ENCODE assay signal across 10 mouse cellular contexts in genomic region chr4:57670813-57671469, GRCm38 (mm10). TPM values are rescaled to one million over a fixed set of nuclear protein-coding genes. Genes with fewer than 3 reads are reported as not detected.
DNase-seq lines count a peak whose midpoint lies in the region; ATAC-seq and TF ChIP-seq lines count a peak whose summit lies in the region.
"Had no signal": no experiment of that assay in that cellular context is flagged by ENCODE, and none has a peak within 500 bp of the region (broad histone marks: within the 10 kb centered on the region; RNA-seq: fewer than 3 reads in every experiment).

No protein-coding gene starts in this region.

- TF ChIP-seq CTCF in heart, adult 2 months (IDR thresholded peaks at IDR 0.05) = peak; percentile 94

- intact Hi-C loops in heart, adult 2 months (cut with DNase I) = loop anchor here (1.0 to 5.0 kb wide), 3 partner anchors 51 to 412 kb away; no protein-coding TSS in a partner anchor

- H3K79me2 ChIP-seq in heart, adult 2 months (replicated peaks; ENCODE audit: control insufficient read depth, insufficient read depth, low read length) = no peaks in the 10 kb centered on the region

- H3K4me2 ChIP-seq in hindbrain, embryonic 14.5 days (replicated peaks) = no peak overlapping the region
- H3K4me2 ChIP-seq in hindbrain, embryonic 12.5 days (replicated peaks) = no peak overlapping the region

- TF ChIP-seq POLR2A in heart, adult 2 months (IDR thresholded peaks at IDR 0.05; ENCODE audit: insufficient read depth, low read depth, low read length) = no peak

- in situ Hi-C loops in ES-E14 (cut with MboI; ENCODE audit: low sequenced_read_pairs in 2 of 2, unreplicated experiment in 2 of 2) = loop anchor here in 1 of 2 experiments (25.0 kb wide), 2 partner anchors 216 to 416 kb away; no protein-coding TSS in a partner anchor

- peak; percentile 40 for DNase-seq in hindbrain, embryonic 14.5 days (ENCODE audit: low spot score)
- DNase-seq in ES-E14 (ENCODE audit: low read depth, low spot score) = no peak
- DNase-seq in heart, adult 2 months = peak; percentile 66 to 82
- DNase-seq in limb, embryonic 10.5 days (ENCODE audit: low spot score) = peak; percentile 47
- no peak for DNase-seq in spleen, postnatal 36 days (ENCODE audit: low spot score in 2 of 2)
- no peak for DNase-seq in frontal cortex, postnatal 10 days (ENCODE audit: low spot score in 2 of 2)
- DNase-seq: right cerebral cortex, postnatal 25 days had no signal

- no peaks in the 10 kb centered on the region; the same call in 1 of the 2 replicates for H3K4me1 ChIP-seq in hindbrain, embryonic 14.5 days (replicated peaks; ENCODE audit: control insufficient read depth, insufficient read depth, low read length)
- H3K4me1 ChIP-seq in hindbrain, embryonic 12.5 days = peaks cover 10% of the 10 kb centered on the region
- H3K4me1 ChIP-seq in ES-E14 (ENCODE audit: control insufficient read depth in 2 of 2, insufficient read depth in 2 of 2, low read length in 2 of 2, poor library complexity in 1 of 2) = peaks cover 0 to 5% of the 10 kb centered on the region in 2 experiments; a peak in 2 of 4 replicates
- H3K4me1 ChIP-seq in heart, adult 2 months (ENCODE audit: control insufficient read depth, insufficient read depth, low read length) = peaks cover 27% of the 10 kb centered on the region
- peaks cover 38% of the 10 kb centered on the region for H3K4me1 ChIP-seq in limb, embryonic 10.5 days

- H3K9ac ChIP-seq in hindbrain, embryonic 14.5 days = no peak overlapping the region
- no peak overlapping the region for H3K9ac ChIP-seq in hindbrain, embryonic 12.5 days
- H3K9ac ChIP-seq in ES-E14 (ENCODE audit: insufficient read depth, low read depth, low read length, poor library complexity, severe bottlenecking) = no peak overlapping the region
- 0 out of 2 replicates have a peak overlapping the region, but pooled peaks have one; percentile 32 for H3K9ac ChIP-seq in heart, adult 2 months (ENCODE audit: low read depth, low read length)
- H3K9ac ChIP-seq: liver, embryonic 14.5 days had no signal

- H3K27me3 ChIP-seq in hindbrain, embryonic 14.5 days (ENCODE audit: control insufficient read depth, insufficient read depth, low read length) = no peaks in the 10 kb centered on the region
- H3K27me3 ChIP-seq in hindbrain, embryonic 12.5 days = no peaks in the 10 kb centered on the region
- H3K27me3 ChIP-seq in heart, adult 2 months (ENCODE audit: control insufficient read depth, insufficient read depth, low read length) = no peaks in the 10 kb centered on the region
- no peaks in the 10 kb centered on the region for H3K27me3 ChIP-seq in limb, embryonic 10.5 days (ENCODE audit: low read depth, poor library complexity, severe bottlenecking)

- no peak for ATAC-seq in hindbrain, embryonic 14.5 days (ENCODE audit: low FRiP score)
- no peak for ATAC-seq in hindbrain, embryonic 12.5 days (ENCODE audit: low FRiP score)
- no peak for ATAC-seq in CD4-positive, CD25-positive, alpha-beta regulatory T cell, adult 4 months

- WGBS in hindbrain, embryonic 14.5 days = 75% methylated on average over 7 of the region's 7 CpGs
- 70% methylated on average over 7 of the region's 7 CpGs for WGBS in hindbrain, embryonic 12.5 days
- 21% methylated on average over 7 of the region's 7 CpGs for WGBS in heart, adult 2 months
- WGBS in limb, embryonic 10.5 days = 43% methylated on average over 7 of the region's 7 CpGs

- TF ChIP-seq EP300 in heart, adult 2 months (IDR thresholded peaks at IDR 0.05; ENCODE audit: insufficient read depth, low read depth, low read length) = no peak

- H3K4me3 ChIP-seq in hindbrain, embryonic 14.5 days (replicated peaks; ENCODE audit: low read length) = no peak overlapping the region
- H3K4me3 ChIP-seq in hindbrain, embryonic 12.5 days = no peak overlapping the region
- no peak overlapping the region for H3K4me3 ChIP-seq in ES-E14 (ENCODE audit: insufficient read depth in 1 of 2, low read depth in 1 of 2, low read length in 2 of 2, poor library complexity in 1 of 2, severe bottlenecking in 1 of 2)
- H3K4me3 ChIP-seq in heart, adult 2 months = no peak overlapping the region
- H3K4me3 ChIP-seq in limb, embryonic 10.5 days = no peak overlapping the region

- H3K27ac ChIP-seq in hindbrain, embryonic 14.5 days = no peak overlapping the region
- no peak overlapping the region for H3K27ac ChIP-seq in hindbrain, embryonic 12.5 days
- no peak overlapping the region for H3K27ac ChIP-seq in ES-E14 (ENCODE audit: insufficient read depth, low read depth, low read length, poor library complexity, severe bottlenecking)
- peak overlapping the region; percentile 83 for H3K27ac ChIP-seq in heart, adult 2 months
- no peak overlapping the region; the same call in 1 of the 2 replicates for H3K27ac ChIP-seq in limb, embryonic 10.5 days
- H3K27ac ChIP-seq: liver, embryonic 14.5 days had no signal

- no peaks in the 10 kb centered on the region for H3K9me3 ChIP-seq in hindbrain, embryonic 14.5 days (ENCODE audit: control insufficient read depth, low read length)
- no peaks in the 10 kb centered on the region for H3K9me3 ChIP-seq in hindbrain, embryonic 12.5 days (replicated peaks)
- no peaks in the 10 kb centered on the region for H3K9me3 ChIP-seq in ES-E14 (ENCODE audit: control insufficient read depth, insufficient read depth, low read depth, low read length)
- no peaks in the 10 kb centered on the region for H3K9me3 ChIP-seq in limb, embryonic 10.5 days (replicated peaks)

- H3K36me3 ChIP-seq in hindbrain, embryonic 14.5 days (replicated peaks; ENCODE audit: control insufficient read depth, insufficient read depth) = no peaks in the 10 kb centered on the region
- no peaks in the 10 kb centered on the region for H3K36me3 ChIP-seq in hindbrain, embryonic 12.5 days
- no peaks in the 10 kb centered on the region for H3K36me3 ChIP-seq in ES-E14 (ENCODE audit: control insufficient read depth, insufficient read depth, low read length, poor library complexity, severe bottlenecking)
- H3K36me3 ChIP-seq in heart, adult 2 months (ENCODE audit: control insufficient read depth, insufficient read depth, low read length) = peaks cover 12% of the 10 kb centered on the region
- H3K36me3 ChIP-seq in limb, embryonic 10.5 days = no peaks in the 10 kb centered on the region

TF ChIP-seq in ES-E14, 5 proteins besides CTCF, POLR2A, EP300 and RAD21:
- TF ChIP-seq CHD2 (IDR thresholded peaks at IDR 0.05; ENCODE audit: low read depth, low read length) = no peak
- no peak for TF ChIP-seq ZC3H11A (IDR thresholded peaks at IDR 0.05; ENCODE audit: borderline replicate concordance, low read depth, low read length)
- peak; percentile 67 for TF ChIP-seq ZNF384 (IDR thresholded peaks at IDR 0.05; ENCODE audit: low read depth, low read length)
- no peak for TF ChIP-seq MAFK (IDR thresholded peaks at IDR 0.05; ENCODE audit: insufficient read depth, low read depth, low read length)
- TF ChIP-seq HCFC1 (IDR thresholded peaks at IDR 0.05; ENCODE audit: borderline replicate concordance, insufficient read depth, low read length) = no peak

RNA-seq across cellular contexts. Expression of gene Akap2, which starts 46.5 kb away (rescaled TPM):
- 13.0 and 14.3 TPM in 2 replicates for polyA plus RNA-seq in hindbrain, embryonic 14.5 days (2014; fragmentation: Nextera tagmentation; extraction: Ambion mirVana)
- 29.9 and 31.5 TPM in 2 replicates for polyA plus RNA-seq in hindbrain, embryonic 12.5 days (2016; fragmentation: Nextera tagmentation; extraction: Ambion mirVana)
- 29.0 and 35.7 TPM in 2 replicates for total RNA-seq in ES-E14 (2012; rRNA removed)
- total RNA-seq in heart, adult 2 months (2021) = 100 to 1,000 TPM in 1 of 2 experiments, 10 to 100 TPM in 1; 86.4 to 106 TPM
- 72.4 and 95.9 TPM in 2 replicates for polyA plus RNA-seq in heart, adult 2 months (2012; rRNA removed)
- polyA plus RNA-seq in limb, embryonic 10.5 days (2016; fragmentation: Nextera tagmentation; extraction: Ambion mirVana) = 26.5 and 33.3 TPM in 2 replicates
- polyA plus RNA-seq in CD4-positive, CD25-positive, alpha-beta regulatory T cell, adult 4 months (2017; shearing (Covaris generic)) = 1 to 10 TPM; 4.3 to 4.5 TPM

Comparison
In these comparisons a context has a peak if more than half of its experiments do, and no peak if none do; other contexts are left out.
1. DNase-seq: peak in hindbrain, embryonic 14.5 days (single experiment), heart, adult 2 months (2 of 2) and limb, embryonic 10.5 days (single experiment); none in ES-E14 (single experiment), spleen, postnatal 36 days (0 of 2) and frontal cortex, postnatal 10 days (0 of 2).